Mouse (Mus musculus) intestine, embryonic 15.5 days (tissue): ENCODE data around the gene Tenm2. TPM values are rescaled to one million over a fixed set of nuclear protein-coding genes. Genes with fewer than 3 reads are reported as not detected.

Experiments used
- ATAC-seq: fragments of 200-750 bp; cut with Nextera tagmentation; 2 replicates; pipeline ENCODE4 v1.8.0; 2017; ENCODE audit warnings: moderate TSS enrichment, moderate library complexity
- H3K27ac ChIP-seq: fragments of 300-500 bp; sonication (generic); 2 replicates; pipeline ENCODE4 v1.5.1; 2015; ENCODE audit warnings: mild to moderate bottlenecking, inconsistent platforms
- H3K27me3 ChIP-seq: fragments of 300-500 bp; sonication (generic); replicated peaks from 2 replicates; pipeline ENCODE4 v1.6.1; 2015; ENCODE audit warnings: inconsistent platforms
- H3K36me3 ChIP-seq: fragments of 300-500 bp; sonication (generic); 2 replicates; pipeline ENCODE4 v1.6.1; 2015; ENCODE audit warnings: inconsistent platforms
- H3K4me1 ChIP-seq: fragments of 300-500 bp; sonication (generic); replicated peaks from 2 replicates; pipeline ENCODE4 v1.6.1; 2015; ENCODE audit warnings: inconsistent platforms
- H3K4me2 ChIP-seq: fragments of 300-500 bp; sonication (generic); replicated peaks from 2 replicates; pipeline ENCODE4 v1.6.1; 2015; ENCODE audit warnings: mild to moderate bottlenecking, inconsistent platforms
- H3K4me3 ChIP-seq: fragments of 300-500 bp; sonication (generic); replicated peaks from 2 replicates; pipeline ENCODE4 v1.5.1; 2015; ENCODE audit warnings: inconsistent platforms
- H3K9ac ChIP-seq: fragments of 300-500 bp; sonication (generic); 2 replicates; pipeline ENCODE4 v1.6.1; 2015; ENCODE audit warnings: inconsistent platforms
- H3K9me3 ChIP-seq: fragments of 300-500 bp; sonication (generic); 2 replicates; pipeline ENCODE4 v1.6.1; 2016; ENCODE audit warnings: inconsistent platforms
- WGBS: fragments of 180-500 bp; shearing (Covaris S2); methylation state at CpG from one replicate; pipeline ENCODE4 v1.1.7; 2015; 5-methylcytosine and 5-hydroxymethylcytosine counted together
- polyA plus RNA-seq: library from polyadenylated mRNA; unstranded; fragments of >200 nt; fragmentation: Nextera tagmentation; extraction: Ambion mirVana; gene quantifications from 2 replicates; pipeline ENCODE4 v1.2.1, GENCODE M21; 2015

Gene Tenm2
- polyA plus RNA-seq, 1 experiment from 2014 or later: 0.65 TPM

DNA sequence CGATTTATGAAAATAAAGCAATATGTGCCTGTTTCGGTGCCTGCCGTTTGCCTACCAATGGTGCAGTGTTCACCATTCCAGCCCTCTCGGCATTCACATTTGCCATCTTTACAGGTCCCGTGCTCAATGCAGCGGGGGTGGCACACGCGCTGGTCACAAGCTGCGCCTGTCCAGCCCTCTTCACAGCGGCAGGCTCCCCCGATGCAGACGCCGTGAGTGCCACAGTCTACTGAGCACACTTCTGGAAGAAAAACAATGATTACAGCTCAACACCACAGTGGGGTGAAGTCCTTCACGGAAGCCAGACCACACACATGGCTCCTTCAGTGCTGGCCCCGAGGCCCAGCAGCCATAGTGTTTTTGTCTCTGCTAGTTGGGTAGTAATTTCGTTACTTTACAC lies 1096.2 kb downstream of the Tenm2 start:
- H3K4me3 ChIP-seq: no peak overlapping the region
- H3K36me3 ChIP-seq: no peaks in the 10 kb centered on the region

DNA sequence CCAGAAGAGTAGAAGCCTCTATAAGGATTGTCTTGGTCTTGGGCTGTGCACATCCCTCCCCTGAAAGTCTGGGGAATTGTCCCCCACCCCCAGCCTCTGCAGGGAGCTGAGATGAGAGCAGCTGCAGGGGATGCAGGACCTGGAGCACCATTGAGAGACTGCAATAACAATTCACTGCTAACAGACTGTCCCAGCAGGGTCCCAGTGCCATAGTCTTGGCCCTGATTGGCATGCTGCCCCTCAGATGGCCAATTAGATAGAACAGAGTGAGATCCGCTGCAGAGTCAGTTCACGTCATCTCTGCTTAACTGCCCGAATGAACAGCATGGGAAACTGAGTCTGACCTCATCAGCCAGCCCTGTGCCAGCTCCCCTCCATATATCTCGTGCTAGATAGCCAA lies 1097.9 kb downstream of the Tenm2 start:
- H3K9ac ChIP-seq: no peak overlapping the region
- no peaks in the 10 kb centered on the region for H3K27me3 ChIP-seq
- no peak overlapping the region for H3K4me2 ChIP-seq
- no peaks in the 10 kb centered on the region for H3K36me3 ChIP-seq
- no peak for ATAC-seq
- H3K4me3 ChIP-seq: no peak overlapping the region
- H3K4me1 ChIP-seq: no peaks in the 10 kb centered on the region
- no peak overlapping the region for H3K27ac ChIP-seq
- 82% methylated on average over 4 of the region's 4 CpGs for WGBS
- H3K9me3 ChIP-seq: no peaks in the 10 kb centered on the region

More for the DNA sequence above, 1096.2 kb downstream of the Tenm2 start:
- Histone ChIP-seq H3K9me3 (no peaks in the 10 kb centered on the region), H3K4me1 (no peaks in the 10 kb centered on the region), H3K4me2 (no peak overlapping the region), H3K9ac (no peak overlapping the region), H3K27ac (no peak overlapping the region), H3K27me3 (no peaks in the 10 kb centered on the region)
- no peak for ATAC-seq
- WGBS: 75% methylated on average over 16 of the region's 16 CpGs

DNA sequence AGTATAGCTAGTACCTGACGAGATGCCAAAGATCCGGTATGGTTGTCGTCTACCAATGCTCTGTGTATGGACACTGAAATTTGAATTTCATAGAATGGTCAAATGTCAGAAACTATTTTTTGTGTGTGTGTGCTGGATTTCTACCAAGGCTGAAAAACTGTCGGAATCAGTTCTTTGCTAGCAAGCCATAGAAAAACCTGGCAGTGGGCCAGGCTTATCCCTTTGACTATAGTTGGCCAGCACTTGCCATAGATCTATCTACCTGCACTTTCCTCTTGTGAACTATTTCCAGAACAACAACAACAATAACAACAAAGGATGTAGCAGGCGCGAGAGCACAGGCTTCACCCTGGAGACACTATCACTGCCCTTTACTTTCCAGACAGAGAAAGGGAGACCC lies 1098.5 kb downstream of the Tenm2 start:
- ATAC-seq: no peak
- H3K4me3 ChIP-seq: no peak overlapping the region
- H3K27me3 ChIP-seq: no peaks in the 10 kb centered on the region
- whole genome bisulfite sequencing: 84% methylated on average over 6 of the region's 6 CpGs
- no peaks in the 10 kb centered on the region for H3K4me1 ChIP-seq
- H3K9ac ChIP-seq: no peak overlapping the region
- H3K9me3 ChIP-seq: no peaks in the 10 kb centered on the region
- H3K36me3 ChIP-seq: no peaks in the 10 kb centered on the region
- H3K27ac ChIP-seq: no peak overlapping the region
- H3K4me2 ChIP-seq: no peak overlapping the region

- H3K4me3 ChIP-seq: no peak overlapping the region
- no peak overlapping the region for H3K4me2 ChIP-seq
- H3K36me3 ChIP-seq: no peaks in the 10 kb centered on the region
- H3K9ac ChIP-seq: no peak overlapping the region
- no peaks in the 10 kb centered on the region for H3K4me1 ChIP-seq
- no peaks in the 10 kb centered on the region for H3K9me3 ChIP-seq
- 77% methylated on average over 9 of the region's 9 CpGs for WGBS
- no peak overlapping the region for H3K27ac ChIP-seq
- ATAC-seq: no peak
- H3K27me3 ChIP-seq: no peaks in the 10 kb centered on the region
Measured at GRCm38 (mm10) chr11:36134645-36135044, 1101.1 kb downstream of the Tenm2 start.

- H3K27ac ChIP-seq: no peak overlapping the region
- 73% methylated on average over 2 of the region's 2 CpGs for WGBS
- no peaks in the 10 kb centered on the region for H3K9me3 ChIP-seq
- no peak for ATAC-seq
- no peak overlapping the region for H3K4me3 ChIP-seq
- no peak overlapping the region for H3K4me2 ChIP-seq
- H3K4me1 ChIP-seq: no peaks in the 10 kb centered on the region
- no peaks in the 10 kb centered on the region for H3K36me3 ChIP-seq
- no peaks in the 10 kb centered on the region for H3K27me3 ChIP-seq
- H3K9ac ChIP-seq: no peak overlapping the region
Measured at GRCm38 (mm10) chr11:36123275-36123674, 1112.5 kb downstream of the Tenm2 start.

DNA sequence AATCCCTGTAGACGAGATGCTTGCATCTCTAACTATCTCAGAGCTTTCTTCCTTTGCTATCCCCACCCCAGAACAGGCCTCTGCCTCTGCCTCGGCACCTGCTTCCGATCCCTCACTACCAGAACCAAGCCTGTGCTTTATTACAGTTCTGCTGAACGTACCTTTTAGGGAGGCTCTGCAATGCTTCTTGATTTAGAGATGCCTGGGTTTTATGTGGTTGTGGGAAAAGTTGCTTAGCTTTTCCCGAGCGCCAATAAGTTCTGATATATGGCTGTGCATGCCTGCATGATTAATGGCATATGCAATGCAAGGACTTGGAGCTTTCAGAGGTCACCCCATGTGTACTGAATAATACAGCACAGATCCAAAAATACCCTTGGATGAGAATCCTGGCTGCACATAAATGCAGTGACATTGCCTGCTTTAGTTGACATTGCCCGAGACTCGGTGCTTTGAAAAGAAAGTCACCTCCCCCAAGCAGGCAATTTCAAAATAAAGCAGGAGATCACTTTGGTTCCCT lies 1114.3 kb downstream of the Tenm2 start:
- WGBS: 58% methylated on average over 8 of the region's 8 CpGs
- no peaks in the 10 kb centered on the region for H3K27me3 ChIP-seq
- no peak overlapping the region for H3K4me3 ChIP-seq
- ATAC-seq: no peak
- H3K9me3 ChIP-seq: no peaks in the 10 kb centered on the region
- no peaks in the 10 kb centered on the region for H3K4me1 ChIP-seq
- H3K9ac ChIP-seq: no peak overlapping the region
- no peaks in the 10 kb centered on the region for H3K36me3 ChIP-seq
- no peak overlapping the region for H3K27ac ChIP-seq
- no peak overlapping the region for H3K4me2 ChIP-seq

- Histone ChIP-seq H3K27me3 (no peaks in the 10 kb centered on the region), H3K4me3 (no peak overlapping the region), H3K27ac (no peak overlapping the region), H3K36me3 (no peaks in the 10 kb centered on the region), H3K9ac (no peak overlapping the region), H3K4me1 (no peaks in the 10 kb centered on the region), H3K9me3 (no peaks in the 10 kb centered on the region), H3K4me2 (no peak overlapping the region)
- no peak for ATAC-seq
- WGBS: 66% methylated on average over 7 of the region's 7 CpGs
Measured at GRCm38 (mm10) chr11:36120591-36121409, 1115.0 kb downstream of the Tenm2 start.

DNA sequence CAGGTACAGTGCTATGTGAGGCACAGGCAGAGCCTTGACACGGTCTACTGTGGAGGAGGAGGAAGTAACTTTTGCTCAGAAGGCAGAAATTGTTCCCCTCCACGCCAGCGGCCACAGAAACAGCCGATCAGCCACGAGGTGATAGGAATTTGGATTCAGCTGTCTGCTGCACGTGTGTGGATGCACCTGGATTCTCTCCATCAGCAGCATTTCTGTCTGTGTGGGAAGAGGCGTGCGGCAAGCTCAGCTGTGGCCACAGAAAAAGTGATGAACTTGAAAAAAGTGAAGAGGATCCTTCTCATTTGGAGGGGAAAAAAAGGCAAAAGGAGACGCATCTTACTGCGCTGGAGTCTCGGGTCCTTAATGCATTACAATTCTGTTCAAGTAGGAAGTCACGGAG lies 1122.4 kb downstream of the Tenm2 start:
- Histone ChIP-seq H3K27ac (no peak overlapping the region), H3K27me3 (no peaks in the 10 kb centered on the region), H3K9ac (no peak overlapping the region), H3K4me3 (no peak overlapping the region), H3K36me3 (no peaks in the 10 kb centered on the region), H3K4me1 (no peaks in the 10 kb centered on the region), H3K4me2 (no peak overlapping the region), H3K9me3 (no peaks in the 10 kb centered on the region)
- no peak for ATAC-seq
- 85% methylated on average over 12 of the region's 12 CpGs for WGBS

GRCm38 (mm10) chr11:36108970-36109731 lies 1126.6 kb downstream of the Tenm2 start:
- no peak overlapping the region for H3K4me2 ChIP-seq
- no peaks in the 10 kb centered on the region for H3K27me3 ChIP-seq
- no peaks in the 10 kb centered on the region for H3K9me3 ChIP-seq
- no peak for ATAC-seq
- 26% methylated on average over 12 of the region's 12 CpGs for WGBS
- H3K36me3 ChIP-seq: no peaks in the 10 kb centered on the region
- no peaks in the 10 kb centered on the region for H3K4me1 ChIP-seq
- no peak overlapping the region for H3K9ac ChIP-seq
- H3K27ac ChIP-seq: no peak overlapping the region
- no peak overlapping the region for H3K4me3 ChIP-seq

DNA sequence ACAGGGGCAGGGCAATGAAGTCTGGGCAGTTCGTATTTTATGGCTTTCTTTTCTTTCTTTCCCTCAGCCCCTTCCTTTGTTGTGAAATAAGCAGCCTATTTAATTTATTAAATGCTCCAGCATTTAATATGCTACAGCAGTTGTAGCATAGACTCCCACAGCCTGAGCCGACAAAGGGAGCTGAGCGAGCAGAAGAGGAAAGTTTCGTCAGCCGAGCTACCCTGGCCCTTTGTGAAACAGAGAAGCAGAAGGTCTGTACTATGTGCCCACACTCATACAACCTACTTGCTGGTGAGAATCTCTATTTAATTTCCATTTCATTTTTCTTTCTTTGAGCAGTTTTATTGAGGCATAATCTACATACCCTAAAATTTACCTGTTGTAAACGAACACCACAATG lies 1127.9 kb downstream of the Tenm2 start:
- Histone ChIP-seq H3K9me3 (no peaks in the 10 kb centered on the region), H3K4me3 (no peak overlapping the region), H3K27ac (no peak overlapping the region), H3K27me3 (no peaks in the 10 kb centered on the region), H3K9ac (no peak overlapping the region), H3K4me2 (no peak overlapping the region), H3K4me1 (no peaks in the 10 kb centered on the region), H3K36me3 (no peaks in the 10 kb centered on the region)
- ATAC-seq: no peak
- WGBS: 84% methylated on average over 6 of the region's 6 CpGs

GRCm38 (mm10) chr11:36106639-36107038 lies 1129.1 kb downstream of the Tenm2 start:
- Histone ChIP-seq H3K4me2 (no peak overlapping the region), H3K9ac (no peak overlapping the region), H3K9me3 (no peaks in the 10 kb centered on the region), H3K36me3 (no peaks in the 10 kb centered on the region), H3K27ac (no peak overlapping the region), H3K4me1 (no peaks in the 10 kb centered on the region), H3K27me3 (no peaks in the 10 kb centered on the region), H3K4me3 (no peak overlapping the region)
- ATAC-seq: peak; percentile 39; the same call in 1 of the 2 replicates
- 38% methylated on average over 10 of the region's 10 CpGs for WGBS

DNA sequence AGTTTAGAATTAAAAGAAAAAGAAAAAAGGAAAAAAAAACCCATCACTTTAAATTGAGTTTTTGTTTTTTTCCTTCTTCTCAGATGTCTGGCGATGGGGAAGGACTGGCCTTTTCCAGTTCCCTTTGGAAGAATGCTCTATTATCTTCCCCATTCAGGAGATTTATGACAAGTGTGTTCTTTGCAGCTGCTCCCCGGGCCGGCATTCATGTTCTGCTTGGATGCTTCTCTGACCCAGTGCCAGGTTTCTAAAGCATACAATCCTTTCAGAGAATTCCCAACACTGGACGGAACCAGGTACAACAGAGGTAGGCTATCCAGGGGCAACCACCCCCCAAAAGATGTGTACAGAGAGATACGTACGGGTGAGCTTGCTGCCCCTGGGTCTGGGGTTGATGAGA lies 1132.2 kb downstream of the Tenm2 start:
- WGBS: 52% methylated on average over 6 of the region's 6 CpGs
- no peak overlapping the region for H3K9ac ChIP-seq
- H3K9me3 ChIP-seq: no peaks in the 10 kb centered on the region
- H3K27ac ChIP-seq: no peak overlapping the region
- ATAC-seq: no peak
- H3K36me3 ChIP-seq: no peaks in the 10 kb centered on the region
- no peaks in the 10 kb centered on the region for H3K4me1 ChIP-seq
- H3K4me2 ChIP-seq: no peak overlapping the region
- no peak overlapping the region for H3K4me3 ChIP-seq
- no peaks in the 10 kb centered on the region for H3K27me3 ChIP-seq
